Mouse (Mus musculus): ENCODE results near the gene Vax2. TPM values are rescaled to one million over a fixed set of nuclear protein-coding genes. Genes with fewer than 3 reads are reported as not detected.
A peak's percentile ranks its signal among the peaks of the same experiment; 100 is the strongest.

Vax2 gene
- polyA plus RNA-seq, 1 experiment from 2014 or later = not detected

- H3K9me3 ChIP-seq (replicated peaks) = no peaks in the 10 kb centered on the region
- peaks cover 22% of the 10 kb centered on the region for H3K4me1 ChIP-seq
- peak overlapping the region; percentile 83 for H3K4me3 ChIP-seq
- no peaks in the 10 kb centered on the region for H3K27me3 ChIP-seq
- 64% methylated on average over 8 of the region's 9 CpGs for WGBS
- H3K4me2 ChIP-seq = peak overlapping the region; percentile 78
- no peak for ATAC-seq
- H3K27ac ChIP-seq = no peak overlapping the region
- peaks cover 35% of the 10 kb centered on the region for H3K36me3 ChIP-seq (ENCODE audit: poor library complexity, severe bottlenecking)
- H3K9ac ChIP-seq = peak overlapping the region; percentile 92
Measured at GRCm38 (mm10) chr6:83774126-83774525, 63.1 kb downstream of the Vax2 start.

DNA sequence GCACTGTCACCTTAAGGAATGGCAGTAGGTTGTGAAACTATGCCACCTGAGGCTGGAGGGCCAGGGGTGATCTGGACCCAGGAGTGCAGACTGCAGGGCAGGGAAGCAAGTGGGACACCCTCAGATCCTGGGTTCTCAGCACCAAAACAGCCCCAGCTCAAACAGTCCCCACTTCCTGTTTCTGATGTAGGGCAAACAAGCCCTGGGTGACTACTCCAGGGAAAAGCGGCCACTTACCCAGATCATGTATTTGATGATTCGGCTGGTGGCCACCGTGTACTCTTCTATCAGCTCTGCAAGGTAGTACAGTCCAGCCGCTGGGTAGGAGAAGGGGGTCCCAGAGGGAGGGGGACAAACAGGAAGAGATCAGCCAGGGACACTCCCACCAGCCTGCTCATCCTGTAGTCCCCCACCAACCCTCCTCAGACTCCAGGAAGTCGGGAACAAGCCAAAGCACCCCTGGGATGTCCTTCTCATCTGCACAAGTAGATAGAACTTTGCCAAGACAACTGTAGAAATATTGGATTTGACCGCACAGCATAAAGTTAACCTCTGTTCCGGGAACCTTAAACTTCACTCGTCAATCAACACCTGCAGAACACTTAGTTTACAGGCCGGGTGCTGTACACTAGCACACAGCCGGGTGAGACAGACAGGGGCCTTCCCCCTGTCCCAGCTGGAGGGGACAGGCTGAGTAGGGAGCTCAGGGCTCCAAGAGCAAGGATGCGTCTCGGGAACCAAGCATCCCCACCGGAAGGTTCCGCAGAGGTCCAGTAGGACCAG lies 63.9 kb downstream of the Vax2 start:
- ATAC-seq = peak; percentile 52
- H3K9me3 ChIP-seq (replicated peaks) = no peaks in the 10 kb centered on the region
- WGBS = 3% methylated on average over 14 of the region's 14 CpGs
- peak overlapping the region; percentile 78 for H3K4me2 ChIP-seq
- H3K27me3 ChIP-seq = no peaks in the 10 kb centered on the region
- peak overlapping the region; percentile 74 for H3K27ac ChIP-seq
- H3K4me3 ChIP-seq = peak overlapping the region; percentile 83
- H3K4me1 ChIP-seq = peaks cover 22% of the 10 kb centered on the region
- peak overlapping the region; percentile 92 for H3K9ac ChIP-seq
- H3K36me3 ChIP-seq (ENCODE audit: poor library complexity, severe bottlenecking) = peaks cover 27% of the 10 kb centered on the region

- Histone ChIP-seq H3K4me1 (peaks cover 22% of the 10 kb centered on the region), H3K9me3 (replicated peaks) (no peaks in the 10 kb centered on the region), H3K9ac (peak within 1 kb of the TSS; percentile 92), H3K4me3 (peak within 1 kb of the TSS; percentile 83), H3K27ac (peak within 1 kb of the TSS; percentile 74), H3K36me3 (ENCODE audit: poor library complexity, severe bottlenecking) (peaks cover 19% of the 10 kb centered on the region), H3K27me3 (no peaks in the 10 kb centered on the region), H3K4me2 (peak within 1 kb of the TSS; percentile 78)
- peak; percentile 98 for ATAC-seq
- WGBS = under 1% methylated on average over 43 of the region's 45 CpGs
Measured at GRCm38 (mm10) chr6:83775638-83776293, 64.7 kb downstream of the Vax2 start, which contains the start of gene Tex261. Tex261 (minus strand) TSS chr6:83775813.

DNA sequence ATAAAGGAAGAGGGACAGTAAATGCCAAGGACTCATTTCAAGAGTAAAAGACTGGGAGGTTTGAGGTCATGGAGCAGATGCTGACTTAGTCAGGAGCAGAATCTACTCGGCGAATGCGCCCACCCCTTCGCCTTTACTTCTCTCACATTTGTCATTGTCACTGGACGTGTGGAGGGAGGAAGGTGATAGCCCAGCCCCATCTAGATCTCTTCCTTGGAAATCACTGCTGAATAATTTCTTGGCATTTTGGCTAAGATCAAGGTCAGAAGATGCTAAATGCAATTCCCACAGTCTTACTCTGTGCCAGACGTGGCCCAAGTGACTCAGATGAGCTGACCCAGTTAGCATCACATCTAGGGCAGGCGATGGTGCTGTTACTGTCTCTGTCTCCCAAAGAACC lies 67.2 kb downstream of the Vax2 start:
- ATAC-seq = no peak
- Histone ChIP-seq H3K27me3 (no peaks in the 10 kb centered on the region), H3K4me3 (no peak overlapping the region), H3K36me3 (ENCODE audit: poor library complexity, severe bottlenecking) (no peaks in the 10 kb centered on the region), H3K9ac (no peak overlapping the region), H3K9me3 (replicated peaks) (no peaks in the 10 kb centered on the region), H3K4me1 (peaks cover 22% of the 10 kb centered on the region), H3K4me2 (no peak overlapping the region), H3K27ac (no peak overlapping the region)
- WGBS = 90% methylated on average over 7 of the region's 7 CpGs

- no peaks in the 10 kb centered on the region for H3K36me3 ChIP-seq (ENCODE audit: poor library complexity, severe bottlenecking)
- H3K4me3 ChIP-seq = no peak overlapping the region
- H3K27ac ChIP-seq = no peak overlapping the region
- H3K27me3 ChIP-seq = no peaks in the 10 kb centered on the region
- ATAC-seq = no peak
- peaks cover 14% of the 10 kb centered on the region for H3K4me1 ChIP-seq
- no peak overlapping the region for H3K4me2 ChIP-seq
- 5% methylated on average over 5 of the region's 5 CpGs for WGBS
- H3K9me3 ChIP-seq (replicated peaks) = no peaks in the 10 kb centered on the region
- H3K9ac ChIP-seq = no peak overlapping the region
Measured at GRCm38 (mm10) chr6:83779026-83779425, 68.0 kb downstream of the Vax2 start.

DNA sequence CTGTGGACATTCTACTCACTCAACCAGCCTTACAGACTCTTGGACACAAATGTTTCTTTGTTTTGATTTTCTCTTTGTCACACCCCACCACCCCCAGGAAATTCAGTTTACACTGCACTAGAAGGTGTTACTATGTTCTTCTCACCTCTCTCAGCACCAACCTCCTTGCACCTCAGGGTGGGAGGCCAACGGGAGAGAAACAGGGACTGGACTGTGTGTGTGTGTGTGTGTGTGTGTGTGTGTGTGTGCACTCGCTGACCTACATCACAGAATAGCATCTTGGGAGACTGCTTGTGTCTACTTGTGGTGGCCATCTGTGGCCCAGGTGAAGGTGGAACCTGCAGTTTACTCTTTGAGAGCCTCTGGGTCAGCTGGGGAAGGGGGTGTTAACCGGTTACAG lies 75.4 kb downstream of the Vax2 start:
- no peaks in the 10 kb centered on the region for H3K9me3 ChIP-seq (replicated peaks)
- no peak overlapping the region for H3K27ac ChIP-seq
- H3K36me3 ChIP-seq (ENCODE audit: poor library complexity, severe bottlenecking) = no peaks in the 10 kb centered on the region
- no peak for ATAC-seq
- H3K4me3 ChIP-seq = no peak overlapping the region
- 75% methylated on average over 3 of the region's 3 CpGs for WGBS
- H3K9ac ChIP-seq = no peak overlapping the region
- H3K4me1 ChIP-seq = peaks cover 3% of the 10 kb centered on the region; the same call in 1 of the 2 replicates
- H3K27me3 ChIP-seq = no peaks in the 10 kb centered on the region
- no peak overlapping the region for H3K4me2 ChIP-seq

Other genes with a start within 250 kb of the Vax2 start
- 68.9 and 72.8 TPM in 2 replicates for gene Dguok, start 204.3 kb upstream of the Vax2 start, polyA plus RNA-seq (2015; fragmentation: Nextera tagmentation; extraction: Ambion mirVana)
- gene Actg2, start 175.0 kb upstream of the Vax2 start, polyA plus RNA-seq (2015; fragmentation: Nextera tagmentation; extraction: Ambion mirVana) = 0.31 and 2.2 TPM in 2 replicates
- 37.2 and 40.0 TPM in 2 replicates for gene Stambp, start 138.5 kb upstream of the Vax2 start, polyA plus RNA-seq (2015; fragmentation: Nextera tagmentation; extraction: Ambion mirVana)
- not detected in 2 replicates for gene Clec4f, start 55.1 kb upstream of the Vax2 start, polyA plus RNA-seq (2015; fragmentation: Nextera tagmentation; extraction: Ambion mirVana)
- not detected in 2 replicates for gene Cd207, start 33.4 kb upstream of the Vax2 start, polyA plus RNA-seq (2015; fragmentation: Nextera tagmentation; extraction: Ambion mirVana)
- gene Atp6v1b1, start 31.7 kb downstream of the Vax2 start, polyA plus RNA-seq (2015; fragmentation: Nextera tagmentation; extraction: Ambion mirVana) = 0.19 TPM in 1 of 2 replicates, not detected in the other
- 0.13 and 0.28 TPM in 2 replicates for gene Ankrd53, start 51.4 kb downstream of the Vax2 start, polyA plus RNA-seq (2015; fragmentation: Nextera tagmentation; extraction: Ambion mirVana)
- 66.0 and 77.5 TPM in 2 replicates for gene Tex261, start 64.5 kb downstream of the Vax2 start, polyA plus RNA-seq (2015; fragmentation: Nextera tagmentation; extraction: Ambion mirVana)
- 64.9 and 72.8 TPM in 2 replicates for gene Nagk, start 83.7 kb downstream of the Vax2 start, polyA plus RNA-seq (2015; fragmentation: Nextera tagmentation; extraction: Ambion mirVana)
- 30.0 and 39.5 TPM in 2 replicates for gene Paip2b, start 120.5 kb downstream of the Vax2 start, polyA plus RNA-seq (2015; fragmentation: Nextera tagmentation; extraction: Ambion mirVana)
- 93.6 and 95.6 TPM in 2 replicates for gene Zfp638, start 155.8 kb downstream of the Vax2 start, polyA plus RNA-seq (2015; fragmentation: Nextera tagmentation; extraction: Ambion mirVana)

All from forebrain, embryonic 13.5 days (tissue).